In genomic region chr6:83711725-83712475, GRCm38 (mm10) we compare ENCODE assay signal across 10 mouse cellular contexts. TPM values are rescaled to one million over a fixed set of nuclear protein-coding genes. Genes with fewer than 3 reads are reported as not detected.
DNase-seq lines count a peak whose midpoint lies in the region; ATAC-seq lines count a peak whose summit lies in the region.
"Had no signal": no experiment of that assay in that cellular context is flagged by ENCODE, and none has a peak within 500 bp of the region (broad histone marks: within the 10 kb centered on the region; RNA-seq: fewer than 3 reads in every experiment).

No protein-coding gene starts in this region.

- peak overlapping the region; percentile 44 for H3K4me3 ChIP-seq in forebrain, embryonic 13.5 days
- 0 out of 2 replicates have a peak overlapping the region, but pooled peaks have one; percentile 45 for H3K4me3 ChIP-seq in liver, embryonic 13.5 days (replicated peaks)
- H3K4me3 ChIP-seq: erythroblast, embryonic 14.5 days had no signal

- peak overlapping the region; percentile 52; the same call in 1 of the 2 replicates for H3K9ac ChIP-seq in forebrain, embryonic 13.5 days
- H3K9ac ChIP-seq in liver, embryonic 13.5 days = no peak overlapping the region

- no peaks in the 10 kb centered on the region for H3K9me3 ChIP-seq in forebrain, embryonic 13.5 days (replicated peaks)
- H3K9me3 ChIP-seq in liver, embryonic 13.5 days (replicated peaks) = no peaks in the 10 kb centered on the region

- 2% methylated on average over 45 of the region's 45 CpGs for whole genome bisulfite sequencing in forebrain, embryonic 13.5 days
- 6% methylated on average over 45 of the region's 45 CpGs for WGBS in liver, embryonic 13.5 days (ENCODE audit: insufficient replicate concordance)

- peaks cover 22% of the 10 kb centered on the region for H3K4me1 ChIP-seq in forebrain, embryonic 13.5 days
- H3K4me1 ChIP-seq in liver, embryonic 13.5 days (replicated peaks) = peaks cover 12% of the 10 kb centered on the region

- no peak for ATAC-seq in forebrain, embryonic 13.5 days
- ATAC-seq in liver, embryonic 13.5 days (ENCODE audit: low read depth) = no peak

- peak; percentile 69 for DNase-seq in retina, postnatal 1 day
- DNase-seq in retina, embryonic 14.5 days (ENCODE audit: low spot score) = no peak
- DNase-seq in liver, embryonic 13.5 days = no peak
- no peak for DNase-seq in urinary bladder, adult 18-20 months (ENCODE audit: low spot score in 2 of 2)
- no peak for DNase-seq in left cerebral cortex, adult 8-10 months (ENCODE audit: low spot score in 2 of 2)
- no peak for DNase-seq in spleen, adult 18-20 months

- peak overlapping the region; percentile 80 for H3K4me2 ChIP-seq in forebrain, embryonic 13.5 days
- peak overlapping the region; percentile 63 for H3K4me2 ChIP-seq in liver, embryonic 13.5 days

- H3K36me3 ChIP-seq in forebrain, embryonic 13.5 days (ENCODE audit: poor library complexity, severe bottlenecking) = no peaks in the 10 kb centered on the region
- H3K36me3 ChIP-seq in liver, embryonic 13.5 days = no peaks in the 10 kb centered on the region

- peaks cover 99% of the 10 kb centered on the region for H3K27me3 ChIP-seq in forebrain, embryonic 13.5 days
- peaks cover 100% of the 10 kb centered on the region for H3K27me3 ChIP-seq in liver, embryonic 13.5 days

- no peak overlapping the region for H3K27ac ChIP-seq in forebrain, embryonic 13.5 days
- no peak overlapping the region for H3K27ac ChIP-seq in liver, embryonic 13.5 days

RNA-seq across cellular contexts. Expression of gene Vax2, which starts 0.8 kb away (rescaled TPM):
- polyA plus RNA-seq in forebrain, embryonic 13.5 days (2015; fragmentation: Nextera tagmentation; extraction: Ambion mirVana) = 0.19 TPM in 1 of 2 replicates, not detected in the other
- polyA plus RNA-seq in liver, embryonic 13.5 days (2015; fragmentation: Nextera tagmentation; extraction: Ambion mirVana) = not detected in 2 replicates
- not detected for total RNA-seq in left cerebral cortex, adult 8-10 months (2022)
- total RNA-seq: adrenal gland, postnatal 36 days had no signal
- polyA plus RNA-seq: erythroblast, embryonic 14.5 days; liver, embryonic 16.5 days had no signal

RNA-seq across cellular contexts. Expression of gene Atp6v1b1, which starts 30.9 kb away (rescaled TPM):
- polyA plus RNA-seq in forebrain, embryonic 13.5 days (2015; fragmentation: Nextera tagmentation; extraction: Ambion mirVana) = 0.19 TPM in 1 of 2 replicates, not detected in the other
- polyA plus RNA-seq in liver, embryonic 13.5 days (2015; fragmentation: Nextera tagmentation; extraction: Ambion mirVana) = not detected in 2 replicates
- total RNA-seq in left cerebral cortex, adult 8-10 months (2022) = not detected
- total RNA-seq: adrenal gland, postnatal 36 days had no signal
- polyA plus RNA-seq: erythroblast, embryonic 14.5 days; liver, embryonic 16.5 days had no signal

RNA-seq across cellular contexts. Expression of gene Cd207, which starts 34.2 kb away (rescaled TPM):
- not detected in 2 replicates for polyA plus RNA-seq in forebrain, embryonic 13.5 days (2015; fragmentation: Nextera tagmentation; extraction: Ambion mirVana)
- polyA plus RNA-seq in liver, embryonic 13.5 days (2015; fragmentation: Nextera tagmentation; extraction: Ambion mirVana) = 0.15 and 0.28 TPM in 2 replicates
- total RNA-seq in left cerebral cortex, adult 8-10 months (2022) = under 1 TPM in 1 of 4 experiments, not detected in 3; 0.21 TPM
- polyA plus RNA-seq: erythroblast, embryonic 14.5 days had no signal

RNA-seq across cellular contexts. Expression of gene Ankrd53, which starts 50.5 kb away (rescaled TPM):
- 0.13 and 0.28 TPM in 2 replicates for polyA plus RNA-seq in forebrain, embryonic 13.5 days (2015; fragmentation: Nextera tagmentation; extraction: Ambion mirVana)
- polyA plus RNA-seq in liver, embryonic 13.5 days (2015; fragmentation: Nextera tagmentation; extraction: Ambion mirVana) = not detected in 2 replicates
- not detected for total RNA-seq in left cerebral cortex, adult 8-10 months (2022)
- total RNA-seq: adrenal gland, postnatal 36 days had no signal
- polyA plus RNA-seq: erythroblast, embryonic 14.5 days; liver, embryonic 16.5 days had no signal

RNA-seq across cellular contexts. Expression of gene Clec4f, which starts 55.9 kb away (rescaled TPM):
- polyA plus RNA-seq in forebrain, embryonic 13.5 days (2015; fragmentation: Nextera tagmentation; extraction: Ambion mirVana) = not detected in 2 replicates
- polyA plus RNA-seq in liver, embryonic 13.5 days (2015; fragmentation: Nextera tagmentation; extraction: Ambion mirVana) = 3.1 and 3.7 TPM in 2 replicates
- not detected for total RNA-seq in left cerebral cortex, adult 8-10 months (2022)
- total RNA-seq: adrenal gland, postnatal 36 days had no signal
